Mouse (Mus musculus) lung, postnatal 0 days (tissue): ENCODE measurements around the gene Zfhx2.

Source experiments
- CTCF ChIP-seq: IDR thresholded peaks from 2 replicates; pipeline ENCODE4 v1.5.1; 2016; ENCODE audit warnings: antibody characterized with exemption, mild to moderate bottlenecking
- EP300 ChIP-seq: IDR thresholded peaks from 2 replicates; pipeline ENCODE4 v1.6.1; 2016; ENCODE audit warnings: antibody characterized with exemption, mild to moderate bottlenecking, control low read depth

DNA sequence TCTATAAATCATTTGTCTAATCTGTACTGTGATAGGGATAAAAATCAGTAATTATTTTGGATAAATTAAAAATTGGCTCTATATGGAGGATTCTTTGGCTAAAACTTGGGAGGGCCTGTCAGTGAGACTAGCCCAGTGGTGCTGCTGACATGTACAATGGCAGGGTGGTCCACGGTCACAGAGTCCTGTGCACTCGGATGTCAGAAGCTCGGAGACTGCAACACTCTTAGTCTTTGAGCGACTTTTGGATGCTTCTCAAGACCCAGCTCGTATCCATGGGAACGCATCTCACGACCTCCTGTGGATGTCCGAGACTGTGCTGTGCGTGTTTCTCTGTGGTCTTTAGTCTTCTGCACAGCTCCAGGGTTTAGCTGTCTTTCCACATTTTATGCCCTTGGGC lies 71.7 kb downstream of the Zfhx2 start:
- no peak for TF ChIP-seq CTCF
- TF ChIP-seq EP300: no peak
